Mouse (Mus musculus) monocyte, adult 5-6 weeks (primary cell): ENCODE data around the gene Tbc1d2b. TPM values are rescaled to one million over a fixed set of nuclear protein-coding genes. Genes with fewer than 3 reads are reported as not detected.

Experiments used
- ATAC-seq: fragments of 153-309, 156-312 bp; replicated peaks from 2 replicates; pipeline ENCODE4 v1.8.0; 2017; ENCODE audit warnings: mild to moderate bottlenecking; ENCODE audit not compliant: low TSS enrichment, insufficient number of reproducible peaks, severe bottlenecking, poor library complexity, low FRiP score
- total RNA-seq: library from RNA; stranded (forward); fragments of 200-1000, 200-491, 200-594 nt; gene quantifications from 3 replicates; pipeline ENCODE4 v1.2.3, GENCODE M21; 2017

The Tbc1d2b gene
- 51.8 to 93.0 TPM (median 58.5 TPM) in 3 replicates for total RNA-seq

- no peak for ATAC-seq
Measured at GRCm38 (mm10) chr9:90270193-90270943, at the start of gene Tbc1d2b. Gene Tbc1d2b (minus strand): TSS chr9:90270804.

DNA sequence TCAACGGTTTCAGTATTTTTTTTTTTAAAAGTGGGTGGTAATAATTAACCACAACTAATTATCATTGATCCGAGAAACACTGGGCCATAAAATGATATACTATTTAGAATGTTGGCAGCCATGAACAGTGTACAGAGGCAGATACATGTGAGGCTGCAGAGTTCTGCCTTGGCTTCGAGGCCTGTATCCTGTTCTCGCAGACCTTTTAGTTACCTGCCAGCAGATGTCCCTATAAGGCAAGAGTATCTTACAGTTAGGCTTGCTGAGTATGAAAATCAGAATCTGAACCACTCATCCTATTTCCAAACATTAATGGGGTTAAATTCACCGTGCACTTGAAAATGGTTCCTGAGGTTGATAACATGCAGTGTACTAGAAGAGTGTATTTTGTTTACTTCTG lies 45.7 kb upstream of the Tbc1d2b start:
- ATAC-seq: no peak

GRCm38 (mm10) chr9:90315662-90316061 lies 45.1 kb upstream of the Tbc1d2b start:
- no peak for ATAC-seq

- no peak for ATAC-seq
Measured at GRCm38 (mm10) chr9:90304254-90304653, 33.6 kb upstream of the Tbc1d2b start.

GRCm38 (mm10) chr9:90303101-90303835 lies 32.7 kb upstream of the Tbc1d2b start:
- ATAC-seq: no peak

- no peak for ATAC-seq
Measured at GRCm38 (mm10) chr9:90302670-90303069, 32.1 kb upstream of the Tbc1d2b start.

DNA sequence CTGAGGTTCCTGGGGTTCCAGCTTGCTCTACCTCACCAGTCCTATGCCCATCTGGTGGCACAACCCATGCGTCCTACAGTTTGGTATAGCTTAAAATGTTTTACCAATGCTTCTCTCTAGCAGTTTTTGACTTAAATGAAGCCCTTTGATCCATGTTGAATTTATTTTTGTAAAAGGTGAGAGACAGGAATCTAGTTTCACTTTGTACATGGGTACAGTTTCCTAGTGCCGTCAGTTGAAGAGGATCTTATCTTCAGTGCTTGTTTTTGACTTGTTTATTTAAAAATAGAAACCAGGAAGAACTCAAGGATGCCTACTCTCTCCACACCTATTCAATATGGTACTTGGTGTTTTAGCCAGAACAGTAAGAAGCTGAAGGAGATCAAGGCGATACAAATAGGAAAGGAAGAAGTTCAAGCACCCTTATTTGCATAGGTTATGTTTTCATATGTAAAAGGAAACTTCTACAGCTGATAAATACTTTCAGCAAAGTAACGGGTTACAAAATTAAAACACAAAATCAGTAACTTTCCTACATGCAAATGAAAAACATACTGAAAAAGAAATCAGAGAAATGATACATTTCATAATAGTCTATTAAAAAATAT lies 30.6 kb upstream of the Tbc1d2b start:
- no peak for ATAC-seq

DNA sequence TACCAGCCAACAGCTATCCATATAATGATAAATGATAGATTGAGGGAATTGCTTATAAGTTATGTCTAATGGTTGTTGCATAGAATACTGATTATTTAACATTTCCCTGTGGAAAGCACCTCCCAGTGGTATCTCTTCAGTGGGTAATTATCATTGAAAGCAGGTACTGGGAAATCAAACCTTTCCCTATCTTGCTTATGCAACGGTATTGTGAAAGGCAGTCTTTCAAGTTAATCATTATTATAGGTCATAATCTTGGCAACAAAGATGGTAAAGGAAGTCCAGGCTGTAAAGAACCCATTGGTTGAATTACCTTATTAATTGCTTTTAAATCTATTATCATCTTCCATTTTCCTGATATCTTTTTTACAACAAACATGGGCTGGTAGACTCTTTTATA lies 27.0 kb upstream of the Tbc1d2b start:
- no peak for ATAC-seq

GRCm38 (mm10) chr9:90293641-90294398 lies 23.2 kb upstream of the Tbc1d2b start:
- 0 out of 2 replicates have a peak, but pooled peaks have one; percentile 43 for ATAC-seq

DNA sequence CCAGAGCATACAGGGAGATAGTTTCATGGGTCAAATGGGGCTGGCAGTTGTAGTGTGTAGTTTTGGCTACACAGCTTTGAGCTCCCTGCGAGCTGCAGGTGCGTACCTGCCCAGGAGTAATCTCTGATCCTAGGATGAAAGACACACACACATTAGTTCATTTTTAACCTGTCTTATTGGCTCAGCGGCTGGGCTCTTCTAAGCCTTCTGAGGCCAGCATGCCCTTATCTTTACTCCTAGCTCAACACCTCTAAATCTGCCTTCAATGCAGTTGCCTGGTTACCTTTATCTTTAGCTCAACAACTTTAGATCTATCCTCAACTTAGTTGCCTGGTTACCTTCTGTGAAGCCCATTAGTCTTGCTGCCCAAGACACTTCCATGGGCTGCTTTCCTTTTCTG lies 7.8 kb upstream of the Tbc1d2b start:
- no peak for ATAC-seq

- ATAC-seq: no peak
Measured at GRCm38 (mm10) chr9:90277884-90278283, 7.3 kb upstream of the Tbc1d2b start.

DNA sequence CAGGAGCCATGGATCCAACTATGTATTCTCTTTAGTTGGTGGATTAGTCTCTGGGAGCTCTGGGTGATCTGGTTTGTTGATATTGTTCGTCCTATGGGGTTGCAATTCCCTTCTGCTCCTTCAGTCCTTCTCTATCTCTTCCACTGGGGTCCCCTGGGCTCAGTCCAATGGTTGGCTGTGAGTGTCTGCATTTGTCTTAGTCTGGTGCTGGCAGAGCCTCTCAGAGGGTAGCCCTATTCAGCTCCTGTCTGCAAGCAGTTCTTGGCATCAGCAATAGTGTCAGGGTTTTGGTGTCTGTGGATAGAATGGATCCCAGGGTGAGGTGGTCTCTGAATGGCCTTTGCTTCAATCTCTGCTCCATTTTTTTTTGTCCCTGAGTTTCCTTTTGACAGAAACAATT lies 6.2 kb upstream of the Tbc1d2b start:
- ATAC-seq: no peak

DNA sequence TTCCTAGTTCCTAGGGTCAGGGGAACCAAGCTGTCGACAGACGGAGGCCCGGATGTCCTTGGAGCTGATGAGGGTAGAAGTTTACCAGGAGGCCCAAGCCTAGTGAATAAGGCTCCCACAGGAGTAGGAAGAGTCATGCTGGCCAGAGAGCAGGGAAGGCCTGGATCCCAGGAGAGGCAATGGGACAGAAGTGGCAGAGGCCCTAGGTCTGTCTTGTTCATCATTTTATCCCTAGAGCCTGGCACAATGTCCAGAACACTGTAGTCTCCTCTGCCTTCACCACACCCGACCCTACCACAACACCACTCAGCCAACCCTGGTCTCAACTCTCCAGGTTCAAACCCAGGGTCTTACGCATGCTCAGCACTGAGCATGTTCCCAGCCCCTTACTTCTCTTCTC lies 5.3 kb upstream of the Tbc1d2b start:
- no peak for ATAC-seq

DNA sequence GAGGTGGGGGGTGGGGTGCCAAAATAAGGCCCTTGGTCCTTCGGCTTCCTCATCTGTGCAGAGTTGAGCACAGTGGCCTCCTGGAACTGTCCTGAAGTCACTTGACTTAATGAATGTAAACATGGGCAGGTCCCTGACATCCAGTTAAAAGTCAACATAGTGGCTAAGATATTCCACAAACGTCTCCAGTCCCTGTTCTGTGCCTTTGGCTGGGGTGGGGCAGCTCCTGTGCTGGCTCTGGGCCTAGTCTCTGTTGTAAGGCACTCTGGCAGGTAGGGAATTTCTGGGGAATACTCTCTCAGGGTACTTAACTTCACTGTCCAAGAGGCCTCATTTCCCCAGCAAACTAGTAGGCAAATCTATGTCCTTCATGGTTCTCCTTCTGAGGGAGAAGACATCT lies 4.9 kb upstream of the Tbc1d2b start:
- ATAC-seq: no peak

DNA sequence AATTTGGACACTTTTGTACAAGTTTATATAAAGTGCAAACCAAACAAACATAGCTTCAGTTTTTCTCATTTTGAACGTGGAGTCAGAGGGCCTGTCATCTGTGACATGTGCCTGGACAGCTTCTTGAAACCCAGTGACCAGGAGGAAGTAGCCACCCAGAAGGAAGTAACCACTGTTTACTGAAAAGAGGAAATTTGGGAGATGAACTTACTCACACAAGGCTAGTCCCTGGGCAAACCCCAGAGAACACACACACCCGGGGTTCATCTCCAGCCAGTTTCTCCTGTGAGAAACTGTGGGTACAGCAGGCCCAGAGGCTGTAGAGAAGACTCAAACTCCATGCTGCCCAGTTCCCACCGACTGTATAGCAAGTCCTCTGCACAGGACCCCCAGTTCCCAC lies 3.9 kb upstream of the Tbc1d2b start:
- ATAC-seq: peak; percentile 79

- ATAC-seq: no peak
Measured at GRCm38 (mm10) chr9:90272346-90272745, 1.7 kb upstream of the Tbc1d2b start.

DNA sequence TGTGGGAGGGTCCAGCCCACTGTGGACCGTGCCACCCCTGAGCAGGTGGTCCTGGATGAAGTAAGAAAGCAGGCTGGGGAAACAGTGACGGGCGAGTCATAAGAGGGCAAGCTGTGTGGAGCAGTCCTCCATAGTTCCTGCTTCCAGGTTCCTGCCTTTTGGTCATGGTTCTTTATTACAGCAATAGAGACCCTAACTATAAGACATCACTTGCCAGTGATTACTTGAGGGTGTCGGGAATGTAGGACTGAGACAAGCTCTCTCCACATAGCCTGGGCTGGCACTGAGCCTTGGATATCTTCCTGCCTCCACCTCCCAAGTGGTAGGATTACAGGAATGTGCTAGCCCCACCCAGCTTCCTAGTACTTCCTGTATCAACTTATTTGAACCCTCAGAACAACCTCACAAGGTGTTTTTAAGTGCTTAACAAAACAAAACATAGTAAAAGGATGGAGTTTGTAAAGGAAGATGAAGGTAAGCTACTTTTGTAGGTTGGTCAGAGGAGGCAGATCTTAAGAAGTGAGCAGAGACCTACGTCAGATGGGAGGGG lies 1.0 kb upstream of the Tbc1d2b start:
- ATAC-seq: no peak

DNA sequence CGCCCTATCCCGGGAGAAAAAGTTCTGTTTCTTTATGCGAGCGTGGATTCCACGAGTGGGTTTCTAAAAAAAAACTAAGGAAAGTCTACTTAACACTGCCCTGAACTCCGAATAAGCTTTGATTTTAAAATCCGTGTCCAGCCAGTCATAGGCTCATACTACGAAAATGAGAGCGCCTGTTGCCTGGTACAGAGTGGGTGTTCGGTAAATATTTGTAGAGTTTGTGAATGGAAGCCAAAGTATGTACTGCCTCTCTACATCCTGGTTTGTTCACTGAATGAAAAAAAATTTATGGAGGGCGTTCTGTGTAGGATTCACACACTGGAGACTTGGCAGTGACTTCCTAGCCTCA lies 316 bp upstream of the Tbc1d2b start:
- ATAC-seq: no peak
